23 mouse cellular contexts compared by ENCODE assay signal in genomic region chr1:136823897-136824296, GRCm38 (mm10).
DNase-seq lines count a peak whose midpoint lies in the region; ATAC-seq and TF ChIP-seq lines count a peak whose summit lies in the region.
"Had no signal": no experiment of that assay in that cellular context is flagged by ENCODE, and none has a peak within 500 bp of the region (broad histone marks: within the 10 kb centered on the region; RNA-seq: fewer than 3 reads in every experiment).

No protein-coding gene starts in this region.

- 66% methylated on average over 4 of the region's 4 CpGs for WGBS in kidney, adult 2 months
- WGBS in lung, embryonic 16.5 days = 63% methylated on average over 4 of the region's 4 CpGs

- no peaks in the 10 kb centered on the region for H3K27me3 ChIP-seq in kidney, adult 2 months (replicated peaks; ENCODE audit: control insufficient read depth, insufficient read depth, low read length)
- no peaks in the 10 kb centered on the region for H3K27me3 ChIP-seq in lung, embryonic 16.5 days (ENCODE audit: control insufficient read depth, insufficient read depth, low read depth, low read length)
- H3K27me3 ChIP-seq: forebrain, embryonic 13.5 days; heart, embryonic 13.5 days; hindbrain, embryonic 13.5 days had no signal

- H3K27ac ChIP-seq in kidney, adult 2 months (ENCODE audit: insufficient read depth, low read depth, low read length) = no peak overlapping the region
- H3K27ac ChIP-seq in lung, embryonic 16.5 days (ENCODE audit: low read length) = no peak overlapping the region
- H3K27ac ChIP-seq: forebrain, embryonic 10.5 days; forebrain, embryonic 13.5 days; heart, embryonic 13.5 days; hindbrain, embryonic 10.5 days; hindbrain, embryonic 13.5 days had no signal

- no peak overlapping the region for H3K9ac ChIP-seq in lung, embryonic 16.5 days (ENCODE audit: low read length)
- H3K9ac ChIP-seq: forebrain, embryonic 13.5 days; heart, embryonic 13.5 days; hindbrain, embryonic 13.5 days had no signal

- no peaks in the 10 kb centered on the region for H3K36me3 ChIP-seq in kidney, adult 2 months (ENCODE audit: control insufficient read depth, insufficient read depth, low read length)
- H3K36me3 ChIP-seq in lung, embryonic 16.5 days (ENCODE audit: control insufficient read depth, insufficient read depth, low read length) = no peaks in the 10 kb centered on the region
- H3K36me3 ChIP-seq: forebrain, embryonic 10.5 days; heart, embryonic 13.5 days; hindbrain, embryonic 10.5 days; hindbrain, embryonic 13.5 days had no signal

- H3K9me3 ChIP-seq in lung, embryonic 16.5 days (ENCODE audit: control insufficient read depth, low read length) = no peaks in the 10 kb centered on the region
- H3K9me3 ChIP-seq: forebrain, embryonic 10.5 days; forebrain, embryonic 13.5 days; heart, embryonic 13.5 days; hindbrain, embryonic 10.5 days; hindbrain, embryonic 13.5 days had no signal

- no peaks in the 10 kb centered on the region for H3K4me1 ChIP-seq in kidney, adult 2 months (ENCODE audit: control insufficient read depth, insufficient read depth, low read length)
- no peaks in the 10 kb centered on the region for H3K4me1 ChIP-seq in lung, embryonic 16.5 days (replicated peaks; ENCODE audit: control insufficient read depth, insufficient read depth, low read length)
- H3K4me1 ChIP-seq: forebrain, embryonic 13.5 days; hindbrain, embryonic 13.5 days had no signal

- peak; percentile 38; the same call in 1 of the 2 replicates for ATAC-seq in lung, embryonic 16.5 days (ENCODE audit: low read depth)
- ATAC-seq: CD4-positive, CD25-positive, alpha-beta regulatory T cell, adult 4 months; forebrain, embryonic 13.5 days; forebrain, embryonic 16.5 days; hindbrain, embryonic 16.5 days had no signal

- peak; percentile 15 for DNase-seq in kidney, adult 2 months
- DNase-seq in kidney, adult 8-10 months = no peak
- DNase-seq in lung, postnatal 4 days = no peak
- peak; percentile 32 for DNase-seq in lung, postnatal 36 days
- peak; percentile 57 for DNase-seq in testis, postnatal 10 days (ENCODE audit: low spot score)
- no peak for DNase-seq in cerebellum, adult 8-10 months
- DNase-seq: adrenal gland, adult 2 months; adrenal gland, postnatal 14 days; cerebellum, adult 11 months; cerebellum, adult 9-10 months; cerebellum, postnatal 14 days; gastrocnemius, postnatal 10 days; gastrocnemius, postnatal 36 days; heart, postnatal 14 days had no signal

- no peak for TF ChIP-seq CTCF in kidney, adult 2 months (conservative IDR thresholded peaks at IDR 0.05; ENCODE audit: insufficient read depth, insufficient read length, low read depth, low read length)

- TF ChIP-seq POLR2A in kidney, adult 2 months (IDR thresholded peaks at IDR 0.05; ENCODE audit: low read depth, low read length) = no peak

- no peak overlapping the region for H3K4me3 ChIP-seq in kidney, adult 2 months (ENCODE audit: insufficient read depth, low read depth, low read length)
- no peak overlapping the region for H3K4me3 ChIP-seq in lung, embryonic 16.5 days (ENCODE audit: low read length)
- H3K4me3 ChIP-seq: forebrain, embryonic 10.5 days; forebrain, embryonic 13.5 days; heart, embryonic 13.5 days; hindbrain, embryonic 10.5 days; hindbrain, embryonic 13.5 days had no signal

- H3K4me2 ChIP-seq in lung, embryonic 16.5 days (ENCODE audit: low read depth, low read length) = no peak overlapping the region
- H3K4me2 ChIP-seq: forebrain, embryonic 13.5 days; heart, embryonic 13.5 days; hindbrain, embryonic 13.5 days had no signal

Comparison
In these comparisons a context has a peak if more than half of its experiments do, and no peak if none do; other contexts are left out.
1. DNase-seq: peak in kidney, adult 2 months (single experiment), lung, postnatal 36 days (single experiment) and testis, postnatal 10 days (single experiment); none in kidney, adult 8-10 months (0 of 2), lung, postnatal 4 days (0 of 2) and cerebellum, adult 8-10 months (single experiment).